Mouse (Mus musculus): ENCODE results near the gene Alkbh7.

- TF ChIP-seq CTCF (IDR thresholded peaks at IDR 0.05; ENCODE audit: borderline replicate concordance, control insufficient read depth, extremely low read depth, insufficient read depth, low read length, poor library complexity) (no peak), POLR2A (IDR thresholded peaks at IDR 0.05; ENCODE audit: control insufficient read depth, extremely low read depth, insufficient read depth, low read length, poor library complexity) (no peak)
Observed at GRCm38 (mm10) chr17:57029691-57030090, 32.6 kb downstream of the Alkbh7 start.

All from thymus, adult 2 months (tissue).